Mouse (Mus musculus) intestine, embryonic 15.5 days (tissue): ENCODE data around the gene Pls1. TPM values are rescaled to one million over a fixed set of nuclear protein-coding genes. Genes with fewer than 3 reads are reported as not detected.
A peak's percentile ranks its signal among the peaks of the same experiment; 100 is the strongest.

Source experiments
- ATAC-seq: fragments of 200-750 bp; cut with Nextera tagmentation; 2 replicates; pipeline ENCODE4 v1.8.0; 2017; ENCODE audit warnings: moderate TSS enrichment, moderate library complexity
- H3K27ac ChIP-seq: fragments of 300-500 bp; sonication (generic); 2 replicates; pipeline ENCODE4 v1.5.1; 2015; ENCODE audit warnings: mild to moderate bottlenecking, inconsistent platforms
- H3K27me3 ChIP-seq: fragments of 300-500 bp; sonication (generic); replicated peaks from 2 replicates; pipeline ENCODE4 v1.6.1; 2015; ENCODE audit warnings: inconsistent platforms
- H3K36me3 ChIP-seq: fragments of 300-500 bp; sonication (generic); 2 replicates; pipeline ENCODE4 v1.6.1; 2015; ENCODE audit warnings: inconsistent platforms
- H3K4me1 ChIP-seq: fragments of 300-500 bp; sonication (generic); replicated peaks from 2 replicates; pipeline ENCODE4 v1.6.1; 2015; ENCODE audit warnings: inconsistent platforms
- H3K4me2 ChIP-seq: fragments of 300-500 bp; sonication (generic); replicated peaks from 2 replicates; pipeline ENCODE4 v1.6.1; 2015; ENCODE audit warnings: mild to moderate bottlenecking, inconsistent platforms
- H3K4me3 ChIP-seq: fragments of 300-500 bp; sonication (generic); replicated peaks from 2 replicates; pipeline ENCODE4 v1.5.1; 2015; ENCODE audit warnings: inconsistent platforms
- H3K9ac ChIP-seq: fragments of 300-500 bp; sonication (generic); 2 replicates; pipeline ENCODE4 v1.6.1; 2015; ENCODE audit warnings: inconsistent platforms
- H3K9me3 ChIP-seq: fragments of 300-500 bp; sonication (generic); 2 replicates; pipeline ENCODE4 v1.6.1; 2016; ENCODE audit warnings: inconsistent platforms
- WGBS: fragments of 180-500 bp; shearing (Covaris S2); methylation state at CpG from one replicate; pipeline ENCODE4 v1.1.7; 2015; 5-methylcytosine and 5-hydroxymethylcytosine counted together
- polyA plus RNA-seq: library from polyadenylated mRNA; unstranded; fragments of >200 nt; fragmentation: Nextera tagmentation; extraction: Ambion mirVana; gene quantifications from 2 replicates; pipeline ENCODE4 v1.2.1, GENCODE M21; 2015

Pls1 gene
- polyA plus RNA-seq, 1 experiment from 2014 or later, result 90.4 TPM

DNA sequence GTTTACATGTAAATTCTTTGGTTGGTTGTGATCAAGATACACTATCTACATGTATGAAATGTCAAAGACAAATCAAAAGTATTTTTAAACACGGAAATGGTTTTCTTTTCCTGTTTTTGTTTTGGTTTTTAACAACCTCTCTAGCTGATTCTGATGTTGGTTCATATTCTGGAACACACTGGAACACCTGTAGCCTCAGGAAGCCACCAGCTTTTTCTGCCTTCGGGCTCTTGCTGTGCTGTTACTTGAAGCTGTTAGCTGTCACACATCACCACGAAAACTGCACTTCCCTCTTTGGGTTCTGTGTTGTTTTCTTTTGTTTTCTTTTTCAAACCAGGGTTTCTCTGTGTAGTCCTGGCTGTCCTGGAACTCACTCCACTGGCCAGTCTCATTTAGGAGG is 10.3 kb downstream of the Pls1 start:
- H3K27ac ChIP-seq, result no peak overlapping the region
- H3K9me3 ChIP-seq, result no peaks in the 10 kb centered on the region
- WGBS, result 73% methylated on average over 3 of the region's 3 CpGs
- H3K4me1 ChIP-seq, result no peaks in the 10 kb centered on the region
- ATAC-seq, result no peak
- no peak overlapping the region for H3K4me3 ChIP-seq
- no peak overlapping the region for H3K4me2 ChIP-seq
- no peaks in the 10 kb centered on the region for H3K27me3 ChIP-seq
- no peaks in the 10 kb centered on the region for H3K36me3 ChIP-seq
- H3K9ac ChIP-seq, result no peak overlapping the region

DNA sequence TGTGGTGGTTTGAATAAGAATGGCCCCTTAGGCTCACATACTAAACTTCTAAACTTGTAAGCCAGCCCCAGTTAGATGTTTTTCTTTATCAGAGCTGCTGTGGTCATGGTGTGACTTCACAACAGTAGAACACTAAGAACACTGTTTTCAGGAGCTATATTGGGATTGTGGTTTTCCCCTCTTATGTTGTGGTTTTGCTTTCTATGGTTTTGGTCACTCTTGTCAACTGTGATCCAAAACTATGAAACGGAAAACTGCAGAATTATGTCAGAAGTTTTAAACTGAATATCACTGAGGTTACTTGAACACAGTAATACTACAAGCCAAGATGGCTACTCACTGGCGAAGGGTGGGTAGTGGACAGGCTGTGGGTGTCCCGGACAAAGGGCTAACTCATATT is 12.4 kb downstream of the Pls1 start:
- Histone ChIP-seq H3K27ac (no peak overlapping the region), H3K9ac (no peak overlapping the region), H3K4me1 (no peaks in the 10 kb centered on the region; the same call in 1 of the 2 replicates), H3K4me2 (no peak overlapping the region), H3K36me3 (no peaks in the 10 kb centered on the region), H3K4me3 (no peak overlapping the region), H3K9me3 (no peaks in the 10 kb centered on the region), H3K27me3 (no peaks in the 10 kb centered on the region)
- WGBS, result 90% methylated on average over 3 of the region's 3 CpGs
- ATAC-seq, result no peak

DNA sequence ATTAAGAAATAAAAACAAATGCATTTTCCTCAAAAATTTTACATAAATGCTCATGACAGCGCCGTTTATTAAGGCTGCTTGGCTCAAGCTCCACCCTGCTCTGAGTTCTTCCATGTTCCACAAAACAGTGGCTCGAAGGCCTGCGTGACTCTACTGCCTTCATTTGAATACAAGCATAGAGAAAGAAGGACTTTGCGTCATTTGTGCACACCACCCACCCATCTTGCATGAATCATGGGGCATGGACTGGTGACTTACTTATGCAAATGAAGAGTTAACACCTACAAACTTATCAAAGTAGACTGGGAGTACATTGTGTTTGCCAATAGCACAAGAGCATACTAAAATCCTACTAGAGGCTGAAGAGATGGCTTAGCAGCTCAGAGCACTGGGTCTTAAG is 17.5 kb downstream of the Pls1 start:
- Histone ChIP-seq H3K9ac (no peak overlapping the region), H3K27ac (no peak overlapping the region), H3K4me1 (no peaks in the 10 kb centered on the region; the same call in 1 of the 2 replicates), H3K4me3 (no peak overlapping the region), H3K27me3 (no peaks in the 10 kb centered on the region), H3K36me3 (no peaks in the 10 kb centered on the region), H3K9me3 (no peaks in the 10 kb centered on the region), H3K4me2 (no peak overlapping the region)
- ATAC-seq, result no peak; the same call in 1 of the 2 replicates
- 95% methylated on average over 5 of the region's 5 CpGs for WGBS

DNA sequence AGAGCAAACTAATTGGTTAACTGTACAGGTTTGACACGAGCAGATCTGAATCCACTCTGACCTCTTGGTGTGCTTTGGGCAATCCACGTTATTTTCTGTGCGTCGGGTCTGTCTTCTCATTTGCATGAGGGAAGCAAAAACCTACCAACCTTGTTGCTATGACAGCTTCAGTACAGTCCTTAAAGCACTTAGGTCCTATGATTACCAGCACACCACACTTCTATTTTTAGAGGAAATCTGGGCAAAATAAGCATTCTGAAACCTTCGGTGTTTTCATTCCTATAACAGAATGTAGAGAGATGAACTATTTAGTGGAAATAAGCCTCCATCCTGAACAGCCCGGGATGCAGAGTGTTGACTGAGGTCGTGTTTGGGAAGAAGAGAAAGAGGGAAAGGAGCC is 22.6 kb downstream of the Pls1 start:
- no peak overlapping the region for H3K9ac ChIP-seq
- H3K27me3 ChIP-seq, result no peaks in the 10 kb centered on the region
- WGBS, result 83% methylated on average over 7 of the region's 7 CpGs
- H3K4me2 ChIP-seq, result no peak overlapping the region
- no peaks in the 10 kb centered on the region for H3K9me3 ChIP-seq
- H3K4me3 ChIP-seq, result no peak overlapping the region
- H3K27ac ChIP-seq, result no peak overlapping the region
- no peak for ATAC-seq
- H3K36me3 ChIP-seq, result no peaks in the 10 kb centered on the region
- no peaks in the 10 kb centered on the region for H3K4me1 ChIP-seq

DNA sequence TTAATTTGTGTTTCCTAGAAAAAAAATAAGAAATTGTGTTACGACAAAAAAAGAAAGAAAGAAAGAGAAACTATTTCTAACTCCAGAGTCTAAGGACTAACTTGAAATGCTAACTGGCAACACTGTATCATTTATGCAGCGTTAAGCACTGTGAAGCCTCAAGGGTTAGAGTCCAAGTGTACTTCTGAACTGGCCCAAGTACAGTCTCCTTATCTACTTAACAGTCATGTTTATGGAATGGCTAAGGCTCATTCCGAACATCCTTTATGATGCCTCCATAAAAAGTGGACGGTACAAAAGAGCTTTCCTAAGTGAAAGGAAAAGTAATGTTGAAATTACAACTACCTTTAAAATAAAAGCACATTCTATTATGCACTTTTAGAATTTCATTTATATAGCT is 29.4 kb downstream of the Pls1 start:
- no peaks in the 10 kb centered on the region for H3K4me1 ChIP-seq
- H3K9me3 ChIP-seq, result no peaks in the 10 kb centered on the region
- peak; percentile 95 for ATAC-seq
- H3K27me3 ChIP-seq, result no peaks in the 10 kb centered on the region
- H3K4me3 ChIP-seq, result no peak overlapping the region
- no peak overlapping the region for H3K9ac ChIP-seq
- no peak overlapping the region for H3K27ac ChIP-seq
- 64% methylated on average over 4 of the region's 4 CpGs for WGBS
- no peaks in the 10 kb centered on the region for H3K36me3 ChIP-seq
- 0 out of 2 replicates have a peak overlapping the region, but pooled peaks have one; percentile 31 for H3K4me2 ChIP-seq

DNA sequence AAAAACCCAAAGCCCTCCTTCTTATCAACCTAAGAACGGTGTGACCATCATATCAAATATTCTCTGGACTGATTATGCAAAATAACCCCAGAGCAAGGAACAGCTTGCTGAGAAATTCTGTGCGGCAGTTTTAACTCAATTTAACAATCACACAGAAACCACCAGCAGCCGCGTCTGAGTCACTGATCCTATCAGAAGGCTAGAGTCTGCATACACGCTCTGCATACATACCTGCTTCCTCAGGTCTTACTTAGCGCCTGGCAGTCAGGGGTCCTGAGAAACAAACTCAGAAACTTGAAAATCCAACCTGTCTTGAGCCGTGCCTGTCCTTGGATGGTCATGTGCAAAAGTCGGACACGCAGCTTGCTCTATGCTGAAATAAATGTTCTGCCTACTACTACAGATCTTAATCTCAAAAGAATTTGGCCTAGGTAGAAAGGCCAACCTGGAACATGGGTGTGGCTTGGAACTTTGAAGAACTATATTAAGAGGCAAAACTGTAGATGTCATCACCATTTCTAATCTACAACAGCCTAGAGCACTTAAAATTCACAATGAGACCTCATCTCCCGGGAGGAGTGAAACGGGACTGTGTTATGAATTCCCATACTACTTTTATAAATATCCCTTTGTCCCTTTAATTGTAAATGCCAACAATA is 30.0 kb downstream of the Pls1 start:
- ATAC-seq, result peak; percentile 80
- Histone ChIP-seq H3K9me3 (no peaks in the 10 kb centered on the region), H3K4me2 (peak overlapping the region; percentile 5; the same call in 1 of the 2 replicates), H3K27me3 (no peaks in the 10 kb centered on the region), H3K27ac (peak overlapping the region; percentile 45), H3K4me3 (no peak overlapping the region), H3K9ac (no peak overlapping the region), H3K4me1 (no peaks in the 10 kb centered on the region), H3K36me3 (no peaks in the 10 kb centered on the region)
- WGBS, result 70% methylated on average over 11 of the region's 11 CpGs

DNA sequence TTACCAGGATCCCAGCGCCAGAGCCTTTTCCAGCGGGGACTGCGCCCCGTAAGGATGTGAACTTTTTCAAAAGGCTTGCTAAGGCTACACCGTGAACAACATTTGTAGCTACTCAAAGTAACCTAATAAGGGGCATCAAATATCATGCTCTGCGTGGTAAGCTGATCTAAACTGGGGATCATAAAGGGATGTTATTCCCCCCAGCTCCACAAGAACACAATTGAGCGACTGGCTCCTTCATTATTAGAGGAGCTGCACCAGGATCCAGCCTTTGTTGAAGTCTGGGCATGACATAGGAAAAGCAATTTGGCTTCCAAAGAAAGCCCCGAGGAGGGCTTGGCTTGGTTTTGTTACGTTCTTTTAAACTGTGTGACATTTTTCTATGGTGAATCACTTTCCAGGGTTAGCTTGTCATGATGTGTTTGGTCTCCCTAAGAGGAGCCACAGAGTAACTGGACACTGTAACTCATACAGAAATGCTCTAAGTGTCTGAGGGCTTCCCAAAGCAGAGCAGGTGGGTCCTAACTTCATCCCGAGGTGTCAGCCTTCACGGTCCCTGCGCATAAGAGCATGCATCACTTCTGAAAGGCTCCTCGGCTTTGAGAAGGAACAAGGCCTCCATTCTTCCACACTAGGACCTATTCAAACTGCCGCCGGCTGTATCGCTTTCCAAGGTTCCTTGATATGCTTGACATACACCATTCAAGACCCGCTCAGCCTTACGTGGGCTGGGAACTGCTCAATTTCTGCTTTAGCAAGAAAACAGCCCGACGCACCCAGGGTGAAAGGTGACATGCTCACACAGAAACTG is 31.2 kb downstream of the Pls1 start:
- Histone ChIP-seq H3K9me3 (no peaks in the 10 kb centered on the region), H3K36me3 (no peaks in the 10 kb centered on the region), H3K9ac (no peak overlapping the region), H3K27ac (peak overlapping the region; percentile 51; the same call in 1 of the 2 replicates), H3K4me3 (no peak overlapping the region), H3K4me1 (no peaks in the 10 kb centered on the region), H3K27me3 (no peaks in the 10 kb centered on the region), H3K4me2 (peak overlapping the region; percentile 6; the same call in 1 of the 2 replicates)
- WGBS, result 73% methylated on average over 20 of the region's 20 CpGs
- no peak for ATAC-seq

DNA sequence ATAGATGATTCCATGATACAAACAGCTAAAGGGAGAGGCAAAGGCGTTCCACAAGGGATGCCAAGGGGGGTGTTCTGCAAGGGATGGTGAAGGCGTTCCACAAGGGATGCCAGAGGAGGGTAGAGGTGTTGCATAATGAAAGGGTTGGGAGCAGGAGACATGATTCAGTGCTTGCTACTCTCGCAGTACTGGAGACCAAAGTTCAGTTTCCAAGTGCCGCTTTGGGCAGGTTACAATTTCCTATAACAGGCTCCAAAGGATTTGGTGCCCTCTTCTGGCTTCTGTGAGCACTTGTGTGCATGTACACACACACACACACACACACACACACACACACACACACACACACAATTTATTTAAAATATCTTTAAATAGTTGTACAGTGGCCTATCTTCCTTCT is 33.3 kb downstream of the Pls1 start:
- no peak for ATAC-seq
- Histone ChIP-seq H3K4me1 (no peaks in the 10 kb centered on the region), H3K4me3 (no peak overlapping the region), H3K36me3 (no peaks in the 10 kb centered on the region), H3K9me3 (no peaks in the 10 kb centered on the region), H3K4me2 (no peak overlapping the region), H3K27me3 (no peaks in the 10 kb centered on the region), H3K9ac (no peak overlapping the region), H3K27ac (no peak overlapping the region)
- WGBS, result 95% methylated on average over 4 of the region's 4 CpGs

DNA sequence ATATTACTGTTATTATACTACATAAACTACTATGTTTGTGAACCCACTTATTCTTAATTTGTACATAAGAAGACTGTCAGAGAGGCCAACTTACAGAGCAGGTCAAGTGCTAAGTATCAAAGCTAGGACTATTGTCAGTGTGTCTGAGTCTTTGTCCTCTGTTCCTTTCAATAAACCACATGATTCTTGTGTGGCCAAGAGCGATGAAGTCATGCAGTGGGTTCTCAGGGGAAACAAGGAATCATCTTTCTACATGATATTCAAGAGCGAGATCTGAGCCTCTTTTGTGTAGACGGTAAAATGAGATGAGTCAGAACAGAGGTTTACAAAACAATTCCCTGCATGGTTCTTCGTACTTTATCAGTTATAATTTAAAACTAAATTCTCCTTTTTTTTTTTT is 35.5 kb downstream of the Pls1 start:
- Histone ChIP-seq H3K36me3 (no peaks in the 10 kb centered on the region), H3K4me2 (no peak overlapping the region), H3K9ac (no peak overlapping the region), H3K4me1 (no peaks in the 10 kb centered on the region), H3K27ac (no peak overlapping the region), H3K4me3 (no peak overlapping the region), H3K9me3 (no peaks in the 10 kb centered on the region), H3K27me3 (no peaks in the 10 kb centered on the region)
- no peak for ATAC-seq
- 80% methylated on average over 4 of the region's 4 CpGs for WGBS

DNA sequence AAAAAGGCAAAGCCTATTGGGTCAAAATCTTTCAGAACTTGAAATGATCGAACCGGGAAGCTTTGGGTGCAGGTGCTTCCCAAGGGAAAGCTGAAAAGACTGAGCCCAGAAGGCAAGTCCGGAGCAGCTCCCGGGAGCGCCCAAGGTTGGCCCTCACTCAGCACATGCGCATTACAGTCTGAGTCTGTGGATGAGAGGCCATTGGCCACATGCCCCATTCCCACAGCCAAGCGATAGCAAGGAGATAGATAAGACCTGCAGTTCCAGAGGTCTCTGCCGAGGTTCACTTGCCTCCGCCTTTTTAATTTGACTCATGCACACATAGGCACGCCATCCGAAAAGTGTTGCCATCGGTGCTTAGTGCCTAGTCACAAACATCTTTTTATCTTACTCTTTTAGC is 39.7 kb downstream of the Pls1 start:
- no peaks in the 10 kb centered on the region for H3K9me3 ChIP-seq
- H3K4me2 ChIP-seq, result no peak overlapping the region
- no peaks in the 10 kb centered on the region for H3K27me3 ChIP-seq
- H3K4me1 ChIP-seq, result no peaks in the 10 kb centered on the region; the same call in 1 of the 2 replicates
- H3K4me3 ChIP-seq, result no peak overlapping the region
- no peaks in the 10 kb centered on the region for H3K36me3 ChIP-seq
- peak; percentile 70 for ATAC-seq
- WGBS, result 77% methylated on average over 12 of the region's 12 CpGs
- H3K9ac ChIP-seq, result no peak overlapping the region
- H3K27ac ChIP-seq, result 0 out of 2 replicates have a peak overlapping the region, but pooled peaks have one; percentile 32

DNA sequence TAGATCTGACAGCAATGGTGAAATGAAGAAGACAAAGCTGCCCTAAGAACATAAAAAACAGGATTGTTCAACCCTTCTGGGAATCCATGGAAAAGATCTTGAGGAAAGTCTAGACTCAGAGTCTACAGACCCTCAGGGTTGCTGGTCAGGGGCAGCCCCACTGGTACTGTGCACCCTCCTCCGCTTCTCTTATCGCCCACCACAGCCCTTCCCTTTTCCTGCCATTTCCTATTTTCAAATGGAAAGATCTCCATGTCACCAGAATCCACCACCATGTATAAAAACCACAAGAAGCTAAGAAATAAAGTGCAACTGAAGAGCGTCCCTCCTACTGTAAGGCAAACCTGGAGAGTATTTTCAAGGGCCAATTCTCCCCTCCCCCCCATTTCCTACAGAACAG is 41.3 kb downstream of the Pls1 start:
- 87% methylated on average over 3 of the region's 3 CpGs for WGBS

DNA sequence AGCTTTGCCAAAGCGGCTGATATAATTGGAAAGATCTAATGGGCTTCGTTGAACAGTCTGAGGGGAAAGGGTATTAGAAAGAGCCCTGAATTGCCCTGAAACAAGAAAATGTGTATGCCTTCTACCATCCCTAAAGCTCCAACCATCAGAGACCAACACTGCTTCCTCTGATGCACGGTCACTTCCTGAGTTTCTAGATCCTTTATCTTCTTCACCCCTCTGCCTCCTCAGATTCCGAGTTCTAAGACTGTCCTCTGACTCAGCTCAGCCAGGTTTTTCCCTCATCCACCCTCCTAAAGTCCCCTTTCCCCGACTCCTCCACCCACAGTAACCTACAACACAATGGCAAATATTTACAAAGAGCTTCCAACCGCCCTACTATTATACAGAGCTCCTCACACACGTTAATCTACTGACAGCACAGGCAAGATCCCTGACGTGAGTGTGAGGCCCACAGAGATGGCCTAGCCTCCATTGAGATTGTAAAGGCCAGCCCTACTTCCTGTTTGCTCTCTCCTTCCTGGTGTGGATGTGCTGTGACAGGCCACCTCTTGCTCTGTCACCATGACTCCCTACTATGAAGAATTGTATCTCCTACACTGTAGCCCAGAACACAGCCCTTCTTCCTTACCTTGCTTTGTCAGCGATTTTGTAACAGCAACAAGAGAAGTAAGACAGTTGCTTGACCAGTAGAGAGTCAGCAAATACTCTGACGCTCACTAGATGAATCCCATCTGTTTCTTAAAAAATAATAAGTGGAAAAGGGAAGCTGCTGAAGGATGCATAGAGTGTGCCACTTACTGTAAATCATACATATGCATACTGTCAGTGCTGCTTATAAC is 43.3 kb downstream of the Pls1 start:
- Histone ChIP-seq H3K4me2 (no peak overlapping the region), H3K36me3 (no peaks in the 10 kb centered on the region), H3K4me3 (no peak overlapping the region), H3K27me3 (no peaks in the 10 kb centered on the region), H3K4me1 (no peaks in the 10 kb centered on the region; the same call in 1 of the 2 replicates), H3K27ac (peak overlapping the region; percentile 15; the same call in 1 of the 2 replicates), H3K9me3 (no peaks in the 10 kb centered on the region), H3K9ac (no peak overlapping the region)
- peak; percentile 81 for ATAC-seq
- 43% methylated on average over 10 of the region's 10 CpGs for WGBS

More for the DNA sequence above, 41.3 kb downstream of the Pls1 start:
- Histone ChIP-seq H3K9ac (no peak overlapping the region), H3K27me3 (no peaks in the 10 kb centered on the region), H3K36me3 (no peaks in the 10 kb centered on the region), H3K27ac (no peak overlapping the region), H3K4me1 (no peaks in the 10 kb centered on the region; the same call in 1 of the 2 replicates), H3K4me2 (no peak overlapping the region), H3K9me3 (no peaks in the 10 kb centered on the region), H3K4me3 (no peak overlapping the region)
- no peak for ATAC-seq
